Mouse (Mus musculus) limb, embryonic 10.5 days (tissue): ENCODE measurements at regions not wholly inside any gene's neighbourhood (a gene's known extent, or its start where the extent isn't known, plus 50 kb on each side); places are given as distances from the start of the nearest gene placed in this dataset.

ENCODE experiments used
- DNase-seq: peaks from one replicate; pipeline ENCODE4 v3.0.0-alpha.2; 2017; ENCODE audit warnings: low spot score
- H3K27ac ChIP-seq: fragments of 300-500 bp; sonication (generic); 2 replicates; pipeline ENCODE4 v1.5.1; 2016; ENCODE audit warnings: mild to moderate bottlenecking
- H3K27me3 ChIP-seq: fragments of 300-500 bp; sonication (generic); 2 replicates; pipeline ENCODE4 v1.6.1; 2016; ENCODE audit warnings: low read depth, mild to moderate bottlenecking; ENCODE audit not compliant: poor library complexity, severe bottlenecking
- H3K36me3 ChIP-seq: fragments of 300-500 bp; sonication (generic); 2 replicates; pipeline ENCODE4 v1.6.1; 2016; ENCODE audit warnings: mild to moderate bottlenecking, moderate library complexity
- H3K4me1 ChIP-seq: fragments of 300-500 bp; sonication (generic); 2 replicates; pipeline ENCODE4 v1.6.1; 2016
- H3K4me3 ChIP-seq: fragments of 300-500 bp; sonication (generic); 2 replicates; pipeline ENCODE4 v1.5.1; 2016; ENCODE audit warnings: mild to moderate bottlenecking, moderate library complexity
- H3K9me3 ChIP-seq: fragments of 300-500 bp; sonication (generic); replicated peaks from 2 replicates; pipeline ENCODE4 v1.6.1; 2016; ENCODE audit warnings: mild to moderate bottlenecking
- WGBS: fragments of 180-500 bp; shearing (Covaris S2); methylation state at CpG from one replicate; pipeline ENCODE4 v1.1.7; 2016; 5-methylcytosine and 5-hydroxymethylcytosine counted together

- Histone ChIP-seq H3K9me3 (no peaks in the 10 kb centered on the region), H3K4me1 (peaks cover 11% of the 10 kb centered on the region; the same call in 1 of the 2 replicates), H3K27ac (no peak overlapping the region; the same call in 1 of the 2 replicates), H3K4me3 (no peak overlapping the region), H3K36me3 (no peaks in the 10 kb centered on the region), H3K27me3 (no peaks in the 10 kb centered on the region)
- no peak for DNase-seq
- WGBS, result 72% methylated on average over 17 of the region's 17 CpGs
Measured at GRCm38 (mm10) chr6:51730564-51731351, 207.1 kb downstream of the Snx10 start.

- H3K27ac ChIP-seq, result no peak overlapping the region
- no peak for DNase-seq
- WGBS, result 78% methylated on average over 11 of the region's 11 CpGs
Measured at GRCm38 (mm10) chr6:51732298-51732895, 208.7 kb downstream of the Snx10 start.

GRCm38 (mm10) chr6:51736051-51736450, 212.3 kb downstream of the Snx10 start:
- peaks cover 24% of the 10 kb centered on the region for H3K4me1 ChIP-seq
- no peaks in the 10 kb centered on the region for H3K36me3 ChIP-seq
- H3K4me3 ChIP-seq, result no peak overlapping the region
- 69% methylated on average over 5 of the region's 5 CpGs for WGBS
- H3K27ac ChIP-seq, result no peak overlapping the region
- DNase-seq, result no peak
- H3K27me3 ChIP-seq, result no peaks in the 10 kb centered on the region
- no peaks in the 10 kb centered on the region for H3K9me3 ChIP-seq

More at GRCm38 (mm10) chr6:51732298-51732895, 208.7 kb downstream of the Snx10 start:
- Histone ChIP-seq H3K27me3 (no peaks in the 10 kb centered on the region), H3K9me3 (no peaks in the 10 kb centered on the region), H3K4me1 (peaks cover 15% of the 10 kb centered on the region), H3K4me3 (no peak overlapping the region), H3K36me3 (no peaks in the 10 kb centered on the region)

GRCm38 (mm10) chr6:51743105-51743660, 219.5 kb downstream of the Snx10 start:
- 85% methylated on average over 15 of the region's 15 CpGs for WGBS
- Histone ChIP-seq H3K9me3 (no peaks in the 10 kb centered on the region), H3K27ac (no peak overlapping the region), H3K36me3 (no peaks in the 10 kb centered on the region), H3K4me3 (no peak overlapping the region), H3K4me1 (peaks cover 60% of the 10 kb centered on the region), H3K27me3 (no peaks in the 10 kb centered on the region)
- no peak for DNase-seq

- no peaks in the 10 kb centered on the region for H3K27me3 ChIP-seq
- WGBS, result 8% methylated on average over 2 of the region's 2 CpGs
- H3K27ac ChIP-seq, result no peak overlapping the region
- peaks cover 60% of the 10 kb centered on the region for H3K4me1 ChIP-seq
- H3K9me3 ChIP-seq, result no peaks in the 10 kb centered on the region
- H3K4me3 ChIP-seq, result no peak overlapping the region
- no peak for DNase-seq
- no peaks in the 10 kb centered on the region for H3K36me3 ChIP-seq
Measured at GRCm38 (mm10) chr6:51744607-51745006, 220.9 kb downstream of the Snx10 start.

- H3K36me3 ChIP-seq, result no peaks in the 10 kb centered on the region
- no peak overlapping the region for H3K27ac ChIP-seq
- DNase-seq, result no peak
- WGBS, result 84% methylated on average over 8 of the region's 8 CpGs
- no peaks in the 10 kb centered on the region for H3K27me3 ChIP-seq
- H3K4me1 ChIP-seq, result peaks cover 15% of the 10 kb centered on the region
- no peak overlapping the region for H3K4me3 ChIP-seq
- H3K9me3 ChIP-seq, result no peaks in the 10 kb centered on the region
Measured at GRCm38 (mm10) chr6:51754239-51754681, 230.6 kb downstream of the Snx10 start.

- WGBS, result 83% methylated on average over 3 of the region's 3 CpGs
- no peak for DNase-seq
- Histone ChIP-seq H3K4me1 (peaks cover 21% of the 10 kb centered on the region), H3K27ac (no peak overlapping the region), H3K4me3 (no peak overlapping the region), H3K36me3 (no peaks in the 10 kb centered on the region), H3K9me3 (no peaks in the 10 kb centered on the region), H3K27me3 (0 out of 2 replicates have a peak, but pooled peaks cover 5% of the 10 kb centered on the region)
Measured at GRCm38 (mm10) chr6:51757131-51757530, 233.4 kb downstream of the Snx10 start.

GRCm38 (mm10) chr6:51757746-51758145, 234.0 kb downstream of the Snx10 start:
- no peaks in the 10 kb centered on the region for H3K36me3 ChIP-seq
- 87% methylated on average over 4 of the region's 4 CpGs for WGBS
- no peak overlapping the region for H3K27ac ChIP-seq
- no peak for DNase-seq
- no peak overlapping the region for H3K4me3 ChIP-seq
- peaks cover 15% of the 10 kb centered on the region for H3K4me1 ChIP-seq
- no peaks in the 10 kb centered on the region for H3K9me3 ChIP-seq
- H3K27me3 ChIP-seq, result 0 out of 2 replicates have a peak, but pooled peaks cover 5% of the 10 kb centered on the region

- Histone ChIP-seq H3K27me3 (0 out of 2 replicates have a peak, but pooled peaks cover 5% of the 10 kb centered on the region), H3K27ac (no peak overlapping the region), H3K36me3 (no peaks in the 10 kb centered on the region), H3K4me1 (peaks cover 13% of the 10 kb centered on the region), H3K9me3 (no peaks in the 10 kb centered on the region), H3K4me3 (no peak overlapping the region)
- WGBS, result 85% methylated on average over 3 of the region's 3 CpGs
- DNase-seq, result no peak
Measured at GRCm38 (mm10) chr6:51758781-51759180, 235.1 kb downstream of the Snx10 start.

GRCm38 (mm10) chr6:51760372-51760771, 236.7 kb downstream of the Snx10 start:
- H3K27ac ChIP-seq, result no peak overlapping the region
- H3K4me3 ChIP-seq, result no peak overlapping the region
- no peaks in the 10 kb centered on the region for H3K36me3 ChIP-seq
- DNase-seq, result no peak
- 71% methylated on average over 5 of the region's 5 CpGs for WGBS
- 0 out of 2 replicates have a peak, but pooled peaks cover 5% of the 10 kb centered on the region for H3K27me3 ChIP-seq
- no peaks in the 10 kb centered on the region for H3K9me3 ChIP-seq
- peaks cover 13% of the 10 kb centered on the region for H3K4me1 ChIP-seq

- Histone ChIP-seq H3K4me1 (peaks cover 21% of the 10 kb centered on the region), H3K4me3 (no peak overlapping the region), H3K27ac (no peak overlapping the region), H3K9me3 (no peaks in the 10 kb centered on the region), H3K36me3 (no peaks in the 10 kb centered on the region), H3K27me3 (0 out of 2 replicates have a peak, but pooled peaks cover 5% of the 10 kb centered on the region)
- WGBS, result 74% methylated on average over 5 of the region's 5 CpGs
- no peak for DNase-seq
Measured at GRCm38 (mm10) chr6:51761506-51761905, 237.8 kb downstream of the Snx10 start.

GRCm38 (mm10) chr6:51766482-51766881, 242.8 kb downstream of the Snx10 start:
- H3K36me3 ChIP-seq, result no peaks in the 10 kb centered on the region
- 13% methylated on average over 3 of the region's 3 CpGs for WGBS
- DNase-seq, result no peak

More at GRCm38 (mm10) chr6:51766482-51766881, 242.8 kb downstream of the Snx10 start:
- Histone ChIP-seq H3K9me3 (no peaks in the 10 kb centered on the region), H3K27ac (no peak overlapping the region; the same call in 1 of the 2 replicates), H3K4me1 (peaks cover 36% of the 10 kb centered on the region), H3K27me3 (peaks cover 8% of the 10 kb centered on the region; the same call in 1 of the 2 replicates), H3K4me3 (no peak overlapping the region)
